11 mouse cellular contexts compared by ENCODE assay signal in genomic region chr10:96399636-96400400, GRCm38 (mm10).
DNase-seq lines count a peak whose midpoint lies in the region; ATAC-seq and TF ChIP-seq lines count a peak whose summit lies in the region.
"Had no signal": no experiment of that assay in that cellular context is flagged by ENCODE, and none has a peak within 500 bp of the region (broad histone marks: within the 10 kb centered on the region; RNA-seq: fewer than 3 reads in every experiment).

No protein-coding gene starts in this region.

- no peak overlapping the region for H3K27ac ChIP-seq in forebrain, postnatal 0 days (ENCODE audit: low read depth, low read length)
- H3K27ac ChIP-seq in forebrain, embryonic 11.5 days (ENCODE audit: low read depth, low read length): no peak overlapping the region
- H3K27ac ChIP-seq in hindbrain, embryonic 11.5 days (ENCODE audit: low read depth, low read length): peak overlapping the region; percentile 30; the same call in 1 of the 2 replicates
- no peak overlapping the region for H3K27ac ChIP-seq in midbrain, embryonic 11.5 days (ENCODE audit: low read depth, low read length)
- H3K27ac ChIP-seq: heart, embryonic 15.5 days had no signal

- no peaks in the 10 kb centered on the region for H3K27me3 ChIP-seq in forebrain, postnatal 0 days (ENCODE audit: insufficient read depth, low read length)
- H3K27me3 ChIP-seq in forebrain, embryonic 11.5 days (ENCODE audit: control insufficient read depth, insufficient read depth, low read length): no peaks in the 10 kb centered on the region
- H3K27me3 ChIP-seq in hindbrain, embryonic 11.5 days (ENCODE audit: control insufficient read depth, insufficient read depth, low read length): no peaks in the 10 kb centered on the region
- H3K27me3 ChIP-seq in midbrain, embryonic 11.5 days (ENCODE audit: control insufficient read depth, insufficient read depth, low read length): no peaks in the 10 kb centered on the region
- H3K27me3 ChIP-seq: heart, embryonic 15.5 days had no signal

- H3K4me3 ChIP-seq in forebrain, postnatal 0 days (ENCODE audit: low read depth, low read length): no peak overlapping the region
- H3K4me3 ChIP-seq in forebrain, embryonic 11.5 days (ENCODE audit: low read depth, low read length): no peak overlapping the region
- H3K4me3 ChIP-seq in hindbrain, embryonic 11.5 days (ENCODE audit: low read depth, low read length): no peak overlapping the region
- no peak overlapping the region for H3K4me3 ChIP-seq in midbrain, embryonic 11.5 days (ENCODE audit: low read depth, low read length)
- H3K4me3 ChIP-seq: heart, embryonic 15.5 days had no signal

- H3K9me3 ChIP-seq in forebrain, postnatal 0 days (ENCODE audit: low read length): no peaks in the 10 kb centered on the region
- no peaks in the 10 kb centered on the region for H3K9me3 ChIP-seq in forebrain, embryonic 11.5 days (ENCODE audit: control insufficient read depth, low read length)
- no peaks in the 10 kb centered on the region for H3K9me3 ChIP-seq in hindbrain, embryonic 11.5 days (ENCODE audit: control insufficient read depth, low read length)
- H3K9me3 ChIP-seq in midbrain, embryonic 11.5 days (ENCODE audit: control insufficient read depth, low read length): no peaks in the 10 kb centered on the region
- H3K9me3 ChIP-seq: heart, embryonic 15.5 days had no signal

- no peak for TF ChIP-seq CTCF in forebrain, postnatal 0 days (IDR thresholded peaks at IDR 0.05; ENCODE audit: low read depth)

- peak; percentile 65 for ATAC-seq in forebrain, postnatal 0 days
- no peak for ATAC-seq in forebrain, embryonic 11.5 days (replicated peaks; ENCODE audit: low FRiP score)
- ATAC-seq in hindbrain, embryonic 11.5 days (ENCODE audit: low FRiP score): peak; percentile 82
- ATAC-seq in midbrain, embryonic 11.5 days (ENCODE audit: low FRiP score): 0 out of 2 replicates have a peak, but pooled peaks have one; percentile 11
- ATAC-seq: forebrain, embryonic 14.5 days had no signal

- intact Hi-C loops in left cerebral cortex, postnatal 14 days (cut with DNase I): no loop called here

- no peaks in the 10 kb centered on the region for H3K4me1 ChIP-seq in forebrain, postnatal 0 days (ENCODE audit: insufficient read depth)
- peaks cover 2% of the 10 kb centered on the region; the same call in 1 of the 2 replicates for H3K4me1 ChIP-seq in forebrain, embryonic 11.5 days (replicated peaks; ENCODE audit: control insufficient read depth, insufficient read depth, low read length)
- H3K4me1 ChIP-seq in hindbrain, embryonic 11.5 days (replicated peaks; ENCODE audit: control insufficient read depth, insufficient read depth, low read length): no peaks in the 10 kb centered on the region
- no peaks in the 10 kb centered on the region for H3K4me1 ChIP-seq in midbrain, embryonic 11.5 days (ENCODE audit: control insufficient read depth, insufficient read depth, low read length)
- H3K4me1 ChIP-seq: heart, embryonic 15.5 days had no signal

- 64% methylated on average over 8 of the region's 8 CpGs for WGBS in forebrain, postnatal 0 days
- 74% methylated on average over 8 of the region's 8 CpGs for WGBS in forebrain, embryonic 11.5 days
- WGBS in hindbrain, embryonic 11.5 days: 45% methylated on average over 8 of the region's 8 CpGs
- WGBS in midbrain, embryonic 11.5 days: 70% methylated on average over 8 of the region's 8 CpGs

- DNase-seq in forebrain, postnatal 0 days: no peak
- DNase-seq in forebrain, embryonic 11.5 days (ENCODE audit: low spot score): no peak
- peak; percentile 43 for DNase-seq in CD4-positive helper T cell, adult 2 months (ENCODE audit: low read depth, low spot score)
- peak; percentile 47 for DNase-seq in hindbrain, embryonic 11.5 days (ENCODE audit: low spot score)
- no peak for DNase-seq in midbrain, embryonic 11.5 days (ENCODE audit: low spot score, missing footprints)
- no peak for DNase-seq in heart, adult 9 months (ENCODE audit: low spot score in 2 of 2)
- no peak for DNase-seq in left cerebral cortex, postnatal 14 days (ENCODE audit: low spot score in 2 of 2)
- DNase-seq in kidney, postnatal 25 days: no peak
- DNase-seq: cerebellum, adult 11-12 months had no signal

- no peak overlapping the region for H3K4me2 ChIP-seq in forebrain, postnatal 0 days (ENCODE audit: low read depth)
- no peak overlapping the region for H3K4me2 ChIP-seq in forebrain, embryonic 11.5 days (ENCODE audit: low read depth, low read length, severe bottlenecking)
- H3K4me2 ChIP-seq in hindbrain, embryonic 11.5 days (replicated peaks; ENCODE audit: low read depth, low read length): no peak overlapping the region
- no peak overlapping the region for H3K4me2 ChIP-seq in midbrain, embryonic 11.5 days
- H3K4me2 ChIP-seq: heart, embryonic 15.5 days had no signal

- H3K9ac ChIP-seq in forebrain, postnatal 0 days: no peak overlapping the region
- no peak overlapping the region for H3K9ac ChIP-seq in forebrain, embryonic 11.5 days (ENCODE audit: low read length)
- no peak overlapping the region for H3K9ac ChIP-seq in hindbrain, embryonic 11.5 days (ENCODE audit: low read depth, low read length)
- H3K9ac ChIP-seq in midbrain, embryonic 11.5 days (ENCODE audit: low read length): no peak overlapping the region
- H3K9ac ChIP-seq: heart, embryonic 15.5 days had no signal

- no peaks in the 10 kb centered on the region for H3K36me3 ChIP-seq in forebrain, postnatal 0 days (ENCODE audit: insufficient read depth)
- H3K36me3 ChIP-seq in forebrain, embryonic 11.5 days (ENCODE audit: control insufficient read depth, insufficient read depth, low read length): no peaks in the 10 kb centered on the region
- H3K36me3 ChIP-seq in hindbrain, embryonic 11.5 days (ENCODE audit: control insufficient read depth, insufficient read depth, low read length): no peaks in the 10 kb centered on the region
- no peaks in the 10 kb centered on the region for H3K36me3 ChIP-seq in midbrain, embryonic 11.5 days (ENCODE audit: control insufficient read depth, insufficient read depth, low read length)
- H3K36me3 ChIP-seq: heart, embryonic 15.5 days had no signal

Comparison
In these comparisons a context has a peak if more than half of its experiments do, and no peak if none do; other contexts are left out.
1. DNase-seq: peak in CD4-positive helper T cell, adult 2 months (single experiment) and hindbrain, embryonic 11.5 days (single experiment); none in forebrain, postnatal 0 days (single experiment), forebrain, embryonic 11.5 days (single experiment), midbrain, embryonic 11.5 days (single experiment), heart, adult 9 months (0 of 2), left cerebral cortex, postnatal 14 days (0 of 2) and kidney, postnatal 25 days (0 of 2).